Mouse (Mus musculus): Measurements from ENCODE around the gene Tmem88. TPM values are rescaled to one million over a fixed set of nuclear protein-coding genes. Genes with fewer than 3 reads are reported as not detected.
A peak's percentile ranks its signal among the peaks of the same experiment; 100 is the strongest.
"Not testable (repeated sequence)": the region's sequence is repeated elsewhere in the genome, so short reads cannot be mapped to it uniquely, and the experiment has no call there.

The Tmem88 gene
- polyA plus RNA-seq, 1 experiment from 2014 or later, result 61.3 TPM

DNA sequence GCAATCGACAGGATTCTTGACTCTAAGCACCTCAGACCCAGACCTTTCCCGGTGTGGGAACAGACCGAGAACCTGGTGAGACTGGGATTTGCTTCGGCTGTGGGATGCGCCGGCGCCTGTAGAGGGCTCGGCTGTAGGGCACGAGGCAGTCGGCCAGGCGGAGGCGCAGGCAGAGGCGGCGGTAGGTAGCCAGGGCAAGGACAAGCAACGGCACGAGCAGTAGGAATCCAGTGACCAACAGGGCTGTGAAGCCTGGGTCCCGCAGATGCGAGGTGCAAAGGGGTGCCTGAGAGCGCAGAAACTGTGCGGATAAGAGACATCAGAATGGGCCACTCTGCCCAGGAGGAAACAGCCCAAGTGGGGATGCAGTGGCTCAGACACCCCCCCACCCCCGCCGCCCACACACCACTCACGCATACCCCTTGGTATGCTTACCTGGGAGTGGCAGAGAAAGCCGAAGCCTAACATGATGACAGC is 415 bp downstream of the Tmem88 start:
- H3K4me2 ChIP-seq (ENCODE audit: low read length), result peak overlapping the region; percentile 73
- H3K4me1 ChIP-seq (replicated peaks; ENCODE audit: insufficient read depth, low read length), result peaks cover 13% of the 10 kb centered on the region; the same call in 1 of the 2 replicates
- H3K27ac ChIP-seq, result peak overlapping the region; percentile 97
- 18% methylated on average over 24 of the region's 24 CpGs for WGBS
- ATAC-seq (replicated peaks; ENCODE audit: low FRiP score, low read depth) (no peak), DNase-seq (ENCODE audit: low spot score) (peak; percentile 55)
- peak overlapping the region; percentile 38 for H3K4me3 ChIP-seq (replicated peaks; ENCODE audit: low read depth, low read length)
- H3K9ac ChIP-seq (ENCODE audit: low read depth, low read length), result peak overlapping the region; percentile 86
- H3K36me3 ChIP-seq (ENCODE audit: insufficient read depth, low read length), result peaks cover 25% of the 10 kb centered on the region
- no peaks in the 10 kb centered on the region for H3K9me3 ChIP-seq (replicated peaks; ENCODE audit: low read length)
- no peaks in the 10 kb centered on the region for H3K27me3 ChIP-seq (ENCODE audit: insufficient read depth, low read length)
- TF ChIP-seq CTCF (IDR thresholded peaks at IDR 0.05; ENCODE audit: low read depth), result peak; percentile 34; the same call in 1 of the 2 replicates

DNA sequence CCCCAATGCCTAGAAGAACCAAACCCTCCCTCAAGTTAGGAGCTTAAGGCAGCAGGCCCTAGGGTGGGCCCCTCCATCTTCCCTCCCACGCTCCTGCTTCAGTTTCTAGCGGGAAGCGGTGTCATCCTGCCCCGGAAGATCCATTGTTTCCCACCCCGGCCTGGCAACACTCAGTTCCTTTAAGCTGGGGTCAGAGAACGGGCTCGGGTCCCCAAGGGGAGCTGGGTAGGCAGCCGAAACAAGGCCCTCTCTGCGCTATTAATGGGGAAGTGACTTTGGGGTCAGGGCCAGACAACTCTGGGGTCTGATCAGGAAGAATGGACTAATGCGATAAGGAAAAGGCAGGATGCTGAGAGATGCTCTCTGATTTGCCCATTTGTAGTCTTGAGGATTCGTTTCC is 1.3 kb downstream of the Tmem88 start:
- peak; percentile 66 for DNase-seq (ENCODE audit: low spot score)
- Histone ChIP-seq H3K9ac (ENCODE audit: low read depth, low read length) (peak overlapping the region; percentile 86), H3K27ac (peak overlapping the region; percentile 97), H3K27me3 (ENCODE audit: insufficient read depth, low read length) (no peaks in the 10 kb centered on the region), H3K4me3 (replicated peaks; ENCODE audit: low read depth, low read length) (peak overlapping the region; percentile 67; the same call in 1 of the 2 replicates), H3K4me2 (ENCODE audit: low read length) (peak overlapping the region; percentile 73), H3K36me3 (ENCODE audit: insufficient read depth, low read length) (peaks cover 19% of the 10 kb centered on the region), H3K9me3 (replicated peaks; ENCODE audit: low read length) (no peaks in the 10 kb centered on the region), H3K4me1 (replicated peaks; ENCODE audit: insufficient read depth, low read length) (peaks cover 13% of the 10 kb centered on the region; the same call in 1 of the 2 replicates)
- no peak for TF ChIP-seq CTCF (IDR thresholded peaks at IDR 0.05; ENCODE audit: low read depth)
- 30% methylated on average over 11 of the region's 11 CpGs for WGBS
- ATAC-seq (replicated peaks; ENCODE audit: low FRiP score, low read depth), result no peak

DNA sequence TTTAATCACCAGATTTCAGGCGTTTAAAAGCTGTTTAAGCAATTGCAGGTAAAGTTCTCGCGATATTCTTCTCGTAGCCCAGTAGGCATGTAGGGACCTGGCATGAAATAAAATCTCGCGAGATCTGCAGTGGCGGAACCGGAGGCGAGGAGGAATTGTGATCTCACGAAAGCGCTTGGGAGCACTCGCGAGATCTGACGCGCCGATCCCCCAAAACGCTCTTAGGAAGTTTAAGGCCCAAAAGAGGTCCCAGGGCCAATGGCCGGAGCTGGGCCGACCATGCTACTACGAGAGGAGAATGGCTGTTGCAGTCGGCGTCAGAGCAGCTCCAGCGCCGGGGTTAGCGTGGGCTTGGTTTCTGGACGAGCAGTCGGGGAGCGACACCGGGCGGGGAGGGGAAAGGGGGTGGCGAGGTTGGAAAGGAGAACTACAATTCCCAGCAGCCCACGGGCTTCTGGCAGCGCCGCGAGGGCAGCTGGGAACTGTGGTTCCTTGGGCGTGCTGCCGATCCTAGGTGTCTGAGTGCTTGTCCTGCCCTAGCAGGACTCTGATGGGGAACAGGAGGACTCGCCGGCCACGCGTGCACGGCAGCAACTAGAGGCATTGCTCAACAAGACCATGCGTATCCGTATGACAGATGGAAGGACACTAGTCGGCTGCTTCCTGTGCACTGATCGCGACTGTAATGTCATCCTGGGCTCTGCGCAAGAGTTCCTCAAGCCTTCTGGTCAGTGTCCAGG is 2.2 kb downstream of the Tmem88 start:
- DNase-seq (ENCODE audit: low spot score) (peak; percentile 100), ATAC-seq (replicated peaks; ENCODE audit: low FRiP score, low read depth) (peak; percentile 82)
- peaks cover 13% of the 10 kb centered on the region; the same call in 1 of the 2 replicates for H3K4me1 ChIP-seq (replicated peaks; ENCODE audit: insufficient read depth, low read length)
- H3K9me3 ChIP-seq (replicated peaks; ENCODE audit: low read length), result no peaks in the 10 kb centered on the region
- H3K9ac ChIP-seq (ENCODE audit: low read depth, low read length), result peak overlapping the region; percentile 86
- peaks cover 12% of the 10 kb centered on the region for H3K36me3 ChIP-seq (ENCODE audit: insufficient read depth, low read length)
- peak overlapping the region; percentile 67 for H3K4me3 ChIP-seq (replicated peaks; ENCODE audit: low read depth, low read length)
- no peaks in the 10 kb centered on the region for H3K27me3 ChIP-seq (ENCODE audit: insufficient read depth, low read length)
- peak overlapping the region; percentile 97 for H3K27ac ChIP-seq
- peak overlapping the region; percentile 73 for H3K4me2 ChIP-seq (ENCODE audit: low read length)
- under 1% methylated on average over 48 of the region's 48 CpGs for WGBS
- TF ChIP-seq CTCF (IDR thresholded peaks at IDR 0.05; ENCODE audit: low read depth), result no peak

DNA sequence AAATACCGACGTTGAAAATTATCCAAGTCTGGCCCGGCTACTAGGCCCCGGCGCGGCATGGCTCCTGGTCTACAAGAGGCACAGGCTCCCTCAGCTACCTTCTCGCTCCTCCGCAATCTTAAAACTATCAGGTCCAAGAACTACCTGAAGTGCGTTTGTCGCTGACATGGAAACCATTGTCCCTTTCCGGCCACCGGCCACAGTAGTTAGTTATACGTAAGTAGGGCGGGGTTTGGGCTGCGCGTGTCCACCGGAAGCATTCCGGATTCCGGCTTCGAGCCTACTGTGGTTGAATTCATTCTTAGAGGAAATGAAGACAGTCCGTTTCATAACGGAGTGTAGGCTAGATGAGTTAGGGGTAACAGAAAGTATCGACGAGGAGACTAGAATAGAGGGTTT is 2.8 kb downstream of the Tmem88 start, which contains the start of the genes Naa38 and Cyb5d1:
Gene Naa38, plus strand, starts transcription at position 253 of the 399 bp plus-strand sequence.
Gene Cyb5d1, minus strand, starts transcription at position 397 of the 399 bp plus-strand sequence.
- Histone ChIP-seq H3K9ac (ENCODE audit: low read depth, low read length) (peak within 1 kb of the TSS; percentile 86), H3K4me1 (replicated peaks; ENCODE audit: insufficient read depth, low read length) (peaks cover 13% of the 10 kb centered on the region; the same call in 1 of the 2 replicates), H3K27ac (peak within 1 kb of the TSS; percentile 97), H3K4me3 (replicated peaks; ENCODE audit: low read depth, low read length) (peak within 1 kb of the TSS; percentile 67), H3K4me2 (ENCODE audit: low read length) (peak within 1 kb of the TSS; percentile 73)
- not testable (repeated sequence) for H3K36me3 ChIP-seq (ENCODE audit: insufficient read depth, low read length); H3K27me3 ChIP-seq (ENCODE audit: insufficient read depth, low read length); H3K9me3 ChIP-seq (replicated peaks; ENCODE audit: low read length)
- DNase-seq (ENCODE audit: low spot score) (peak; percentile 96), ATAC-seq (replicated peaks; ENCODE audit: low FRiP score, low read depth) (peak; percentile 73)
- under 1% methylated on average over 20 of the region's 24 CpGs for WGBS

DNA sequence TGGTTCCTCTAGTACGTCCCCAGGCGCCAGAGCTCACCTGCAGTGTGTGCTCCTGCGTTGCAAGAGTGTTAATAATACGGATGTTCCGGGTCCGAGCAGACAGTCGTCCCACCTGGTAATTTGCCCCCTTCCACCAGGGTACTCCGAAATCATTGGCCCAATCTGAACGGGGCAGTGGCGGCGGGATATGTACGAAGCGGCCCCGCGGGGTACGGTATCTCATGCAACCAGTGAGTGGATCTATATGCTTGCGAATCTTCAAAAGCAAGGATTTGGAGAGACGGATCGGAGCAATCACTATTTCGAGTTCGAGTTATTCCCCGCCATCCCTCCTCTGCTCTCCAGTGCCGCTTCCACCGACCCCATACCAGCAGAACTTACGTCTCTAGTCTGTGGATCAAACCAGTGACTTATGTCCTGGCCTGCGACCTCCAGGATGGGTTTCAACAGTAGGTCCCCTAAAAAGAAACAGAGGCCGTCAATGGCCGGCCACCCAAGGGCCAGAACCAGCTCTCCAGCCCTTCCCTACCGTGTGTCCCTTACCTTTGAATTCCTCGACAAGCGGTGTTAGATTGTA is 3.4 kb downstream of the Tmem88 start:
- not testable (repeated sequence) for H3K36me3 ChIP-seq (ENCODE audit: insufficient read depth, low read length); ATAC-seq (replicated peaks; ENCODE audit: low FRiP score, low read depth); H3K9me3 ChIP-seq (replicated peaks; ENCODE audit: low read length); H3K27me3 ChIP-seq (ENCODE audit: insufficient read depth, low read length)
- WGBS, result under 1% methylated on average over 31 of the region's 31 CpGs
- Histone ChIP-seq H3K4me2 (ENCODE audit: low read length) (peak overlapping the region; percentile 73), H3K4me3 (replicated peaks; ENCODE audit: low read depth, low read length) (peak overlapping the region; percentile 67), H3K4me1 (replicated peaks; ENCODE audit: insufficient read depth, low read length) (peaks cover 13% of the 10 kb centered on the region; the same call in 1 of the 2 replicates), H3K27ac (peak overlapping the region; percentile 97), H3K9ac (ENCODE audit: low read depth, low read length) (peak overlapping the region; percentile 86)
- peak; percentile 27 for DNase-seq (ENCODE audit: low spot score)

DNA sequence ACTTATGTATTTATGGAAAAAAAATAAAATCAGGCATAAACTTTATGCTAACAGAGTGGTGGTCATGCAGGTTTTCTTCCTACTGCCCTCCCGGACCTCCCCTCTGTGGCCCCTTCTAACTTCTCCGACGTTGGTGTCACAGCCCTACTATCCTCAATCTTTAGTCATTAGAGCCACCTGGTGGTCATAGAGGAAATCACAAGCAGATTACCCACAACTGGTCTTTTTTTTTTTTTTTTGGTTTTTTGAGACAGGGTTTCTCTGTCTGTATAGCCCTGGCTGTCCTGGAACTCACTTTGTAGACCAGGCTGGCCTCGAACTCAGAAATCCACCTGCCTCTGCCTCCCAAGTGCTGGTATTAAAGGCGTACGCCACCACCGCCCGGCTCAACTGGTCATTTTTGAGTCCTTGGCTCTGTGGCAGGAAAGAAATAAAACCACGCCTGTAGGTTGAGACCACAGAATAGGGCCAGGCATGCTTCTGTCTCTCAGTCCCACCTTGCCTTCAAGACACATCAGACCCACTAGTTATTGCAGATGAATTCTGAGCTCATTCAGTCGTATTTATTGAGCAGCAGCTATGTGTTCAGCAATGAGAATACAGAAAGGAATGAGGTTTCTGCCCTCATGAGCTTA is 7.5 kb downstream of the Tmem88 start:
- no peak overlapping the region for H3K9ac ChIP-seq (ENCODE audit: low read depth, low read length)
- H3K36me3 ChIP-seq (ENCODE audit: insufficient read depth, low read length), result no peaks in the 10 kb centered on the region
- no peak overlapping the region for H3K27ac ChIP-seq
- WGBS, result 45% methylated on average over 10 of the region's 10 CpGs
- no peak overlapping the region for H3K4me3 ChIP-seq (replicated peaks; ENCODE audit: low read depth, low read length)
- DNase-seq (ENCODE audit: low spot score) (peak; percentile 92), ATAC-seq (replicated peaks; ENCODE audit: low FRiP score, low read depth) (no peak)
- H3K4me1 ChIP-seq (replicated peaks; ENCODE audit: insufficient read depth, low read length), result no peaks in the 10 kb centered on the region
- H3K4me2 ChIP-seq (ENCODE audit: low read length), result no peak overlapping the region
- TF ChIP-seq CTCF (IDR thresholded peaks at IDR 0.05; ENCODE audit: low read depth), result peak; percentile 83
- H3K27me3 ChIP-seq (ENCODE audit: insufficient read depth, low read length), result no peaks in the 10 kb centered on the region
- H3K9me3 ChIP-seq (replicated peaks; ENCODE audit: low read length), result no peaks in the 10 kb centered on the region

Measured in kidney, postnatal 0 days (tissue).